8 mouse cellular contexts compared by ENCODE assay signal in genomic region chr17:32035609-32036508, GRCm38 (mm10). TPM values are rescaled to one million over a fixed set of nuclear protein-coding genes. Genes with fewer than 3 reads are reported as not detected.
DNase-seq lines count a peak whose midpoint lies in the region; ATAC-seq and TF ChIP-seq lines count a peak whose summit lies in the region.

TSS of gene Rrp1b (plus strand) at chr17:32036100.
TSS of gene Hsf2bp (minus strand) at chr17:32036349.

- H3K4me3 ChIP-seq in hindbrain, embryonic 15.5 days: peak within 1 kb of the TSS; percentile 80
- peak within 1 kb of the TSS; percentile 69 for H3K4me3 ChIP-seq in left cerebral cortex, adult 2 months

- 5% methylated on average over 52 of the region's 52 CpGs for WGBS in hindbrain, embryonic 15.5 days

- H3K4me2 ChIP-seq in hindbrain, embryonic 15.5 days: peak within 1 kb of the TSS; percentile 92

- H3K4me1 ChIP-seq in hindbrain, embryonic 15.5 days (replicated peaks): peaks cover 27% of the 10 kb centered on the region

- TF ChIP-seq CTCF in left cerebral cortex, adult 2 months (IDR thresholded peaks at IDR 0.05): no peak

- H3K36me3 ChIP-seq in hindbrain, embryonic 15.5 days: no peaks in the 10 kb centered on the region

- intact Hi-C loops in left cerebral cortex, adult 2 months (cut with DNase I): loop anchor here (5.0 kb wide), 1 partner anchor 246 kb away; the partner anchor contains the start of gene Brd4

- H3K9ac ChIP-seq in hindbrain, embryonic 15.5 days: peak within 1 kb of the TSS; percentile 74

- peak within 1 kb of the TSS; percentile 84 for H3K27ac ChIP-seq in hindbrain, embryonic 15.5 days (replicated peaks)
- peak within 1 kb of the TSS; percentile 81 for H3K27ac ChIP-seq in left cerebral cortex, adult 2 months

- ATAC-seq in hindbrain, embryonic 15.5 days (ENCODE audit: low FRiP score, low read depth): peak; percentile 95
- ATAC-seq in megakaryocyte, adult 5-6 weeks (ENCODE audit: poor library complexity, severe bottlenecking): peak; percentile 72

- H3K27me3 ChIP-seq in hindbrain, embryonic 15.5 days: no peaks in the 10 kb centered on the region

- no peaks in the 10 kb centered on the region for H3K9me3 ChIP-seq in hindbrain, embryonic 15.5 days

- peak; percentile 73 for DNase-seq in T-cell, adult 2 months (ENCODE audit: low spot score)
- DNase-seq in cerebellum, postnatal 14 days: peak; percentile 86 to 88
- peak; percentile 36 to 70 for DNase-seq in frontal cortex, postnatal 14 days (ENCODE audit: low spot score in 2 of 2)
- peak; percentile 72 to 78 for DNase-seq in left cerebral cortex, adult 2 months (ENCODE audit: extremely low spot score in 1 of 2, low spot score in 2 of 2)
- DNase-seq in right cerebral cortex, adult 2 months (ENCODE audit: low spot score in 2 of 2): peak; percentile 73 to 74
- DNase-seq in urinary bladder, postnatal 10 days (ENCODE audit: low spot score): peak; percentile 28

RNA-seq across cellular contexts. Expression of gene Rrp1b, which starts in this region (rescaled TPM):
- 35.1 and 36.3 TPM in 2 replicates for polyA plus RNA-seq in hindbrain, embryonic 15.5 days (2015; fragmentation: Nextera tagmentation; extraction: Ambion mirVana)
- total RNA-seq in left cerebral cortex, adult 2 months (2021): 10 to 100 TPM; 20.6 to 24.5 TPM
- total RNA-seq in megakaryocyte, adult 5-6 weeks (2015): 16.8 and 18.9 TPM in 2 replicates
- total RNA-seq in megakaryocyte, adult 5-6 weeks (2017): 18.3 and 19.1 TPM in 2 replicates

RNA-seq across cellular contexts. Expression of gene Hsf2bp, which starts in this region (rescaled TPM):
- 0.48 and 0.49 TPM in 2 replicates for polyA plus RNA-seq in hindbrain, embryonic 15.5 days (2015; fragmentation: Nextera tagmentation; extraction: Ambion mirVana)
- total RNA-seq in left cerebral cortex, adult 2 months (2021): 1 to 10 TPM in 1 of 2 experiments, under 1 TPM in 1; 0.93 to 1.3 TPM
- not detected in 2 replicates for total RNA-seq in megakaryocyte, adult 5-6 weeks (2015)
- total RNA-seq in megakaryocyte, adult 5-6 weeks (2017): not detected in 2 replicates

Comparison
In these comparisons a context has a peak if more than half of its experiments do, and no peak if none do; other contexts are left out.
1. Peak in every context shown above with its lines: DNase-seq, ATAC-seq, H3K4me3 ChIP-seq and H3K27ac ChIP-seq.
2. DNase-seq: peak in every context shown above with its lines; median percentile 87 in cerebellum, postnatal 14 days; 75 in left cerebral cortex, adult 2 months; 74 in right cerebral cortex, adult 2 months; 73 in T-cell, adult 2 months; 53 in frontal cortex, postnatal 14 days; 28 in urinary bladder, postnatal 10 days.